Mouse (Mus musculus) ES-CJ7 (cell line): ENCODE measurements around the gene Entpd2.

Experiments used
- DNase-seq: peaks from one replicate; pipeline ENCODE4 v3.0.0; 2011; ENCODE audit warnings: low read depth, low spot score

Gene Entpd2

DNA sequence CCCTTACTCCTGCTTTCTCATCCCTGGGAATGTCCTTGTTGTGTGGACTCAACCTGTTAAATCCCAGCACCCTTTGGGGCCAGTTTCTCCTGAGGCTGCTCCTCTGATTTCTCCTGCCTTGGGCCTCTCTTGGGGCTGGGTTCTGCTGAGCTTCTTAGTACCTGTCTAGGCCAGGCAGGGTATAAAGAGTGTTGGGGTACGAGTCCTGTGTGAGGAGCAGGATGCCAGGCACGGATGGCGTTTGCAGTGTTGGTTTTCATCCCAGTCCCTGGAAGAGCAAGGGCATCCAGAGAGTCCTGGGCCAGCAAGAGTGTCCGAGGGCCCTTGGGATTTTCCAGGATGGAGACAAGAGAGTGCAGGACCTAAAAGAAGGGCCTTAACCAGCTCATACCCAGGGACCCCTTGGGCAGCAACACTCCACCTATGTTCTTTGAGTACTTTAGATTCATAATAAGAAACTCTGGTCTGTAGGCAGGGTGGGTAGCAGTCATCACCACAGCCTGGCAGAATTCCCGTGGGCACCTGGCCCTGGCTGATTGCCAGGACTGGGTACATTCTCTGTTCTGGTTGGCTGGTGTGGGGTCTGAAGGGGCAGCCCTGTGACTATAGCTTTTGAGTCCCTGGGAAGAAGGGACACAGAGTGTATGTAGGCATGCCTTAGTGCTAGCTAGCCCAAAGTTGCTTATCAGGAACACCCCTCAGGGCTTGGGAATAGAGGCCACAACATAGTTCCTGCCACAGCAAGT is 33.9 kb downstream of the Entpd2 start:
- DNase-seq, result no peak

DNA sequence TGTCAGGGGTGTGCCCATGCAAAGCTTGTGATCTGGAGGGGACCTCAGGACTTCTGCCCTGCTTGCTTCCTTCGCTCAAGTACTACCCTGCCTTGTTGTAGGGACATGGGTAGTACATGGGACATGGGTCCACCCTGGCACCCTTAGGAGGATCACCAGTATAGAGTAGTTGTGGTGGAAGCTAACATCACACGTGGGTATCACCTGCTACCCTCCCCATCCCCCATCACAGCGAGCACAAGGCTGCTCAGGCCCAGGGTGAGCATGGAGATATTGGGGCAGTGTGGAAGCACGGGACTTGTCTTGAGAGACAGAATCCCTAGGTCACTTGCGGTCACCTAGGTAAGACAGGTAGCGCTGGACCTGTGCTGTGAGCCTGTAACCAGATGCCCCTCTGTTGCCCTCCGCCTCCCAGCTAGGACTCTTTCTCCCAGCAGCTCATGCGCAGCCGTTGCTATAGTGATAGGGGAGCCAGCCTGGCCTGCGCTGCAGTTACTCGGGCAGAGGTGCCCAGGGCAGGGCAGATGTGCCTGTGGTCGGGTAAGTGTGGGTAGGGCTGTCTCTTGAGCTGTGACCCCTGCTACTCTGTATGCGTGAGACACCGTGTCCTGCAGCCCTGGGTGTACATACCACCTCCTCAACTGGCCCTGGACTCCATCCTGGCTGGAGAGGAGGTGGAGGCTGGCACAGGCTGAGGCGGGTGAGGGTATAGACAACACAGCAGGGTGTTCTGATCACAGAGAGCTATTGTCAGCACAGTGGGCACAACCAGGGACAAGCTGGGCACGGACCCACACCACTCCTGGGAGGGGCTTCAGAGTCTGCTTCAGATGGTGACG is 34.9 kb downstream of the Entpd2 start:
- no peak for DNase-seq

DNA sequence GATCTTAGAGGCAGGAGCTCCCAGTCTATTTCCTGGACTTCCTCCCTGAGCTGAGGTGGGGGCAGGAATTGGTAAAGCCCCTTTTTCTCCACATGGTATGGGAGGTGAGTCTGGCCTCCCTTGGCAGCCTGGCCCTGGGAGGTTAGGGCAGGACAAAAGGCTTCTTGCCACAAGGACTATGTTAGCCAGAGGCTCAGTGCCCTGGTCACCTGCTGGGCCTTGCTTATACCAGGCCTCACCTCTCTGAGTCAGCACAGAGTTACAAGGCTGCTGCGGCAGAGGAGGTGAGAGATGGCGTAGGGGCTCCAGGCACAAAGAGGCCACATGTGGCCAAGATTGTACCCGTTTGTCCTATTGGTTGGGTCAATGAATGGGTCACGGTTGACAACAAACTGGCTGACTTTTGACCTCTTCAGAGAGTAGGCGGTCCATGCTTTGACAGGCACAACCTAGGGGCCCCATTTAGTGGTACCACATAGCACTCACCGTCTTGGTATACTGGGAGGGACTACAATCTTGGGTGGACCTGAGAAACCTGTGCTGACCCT is 35.7 kb downstream of the Entpd2 start:
- no peak for DNase-seq

DNA sequence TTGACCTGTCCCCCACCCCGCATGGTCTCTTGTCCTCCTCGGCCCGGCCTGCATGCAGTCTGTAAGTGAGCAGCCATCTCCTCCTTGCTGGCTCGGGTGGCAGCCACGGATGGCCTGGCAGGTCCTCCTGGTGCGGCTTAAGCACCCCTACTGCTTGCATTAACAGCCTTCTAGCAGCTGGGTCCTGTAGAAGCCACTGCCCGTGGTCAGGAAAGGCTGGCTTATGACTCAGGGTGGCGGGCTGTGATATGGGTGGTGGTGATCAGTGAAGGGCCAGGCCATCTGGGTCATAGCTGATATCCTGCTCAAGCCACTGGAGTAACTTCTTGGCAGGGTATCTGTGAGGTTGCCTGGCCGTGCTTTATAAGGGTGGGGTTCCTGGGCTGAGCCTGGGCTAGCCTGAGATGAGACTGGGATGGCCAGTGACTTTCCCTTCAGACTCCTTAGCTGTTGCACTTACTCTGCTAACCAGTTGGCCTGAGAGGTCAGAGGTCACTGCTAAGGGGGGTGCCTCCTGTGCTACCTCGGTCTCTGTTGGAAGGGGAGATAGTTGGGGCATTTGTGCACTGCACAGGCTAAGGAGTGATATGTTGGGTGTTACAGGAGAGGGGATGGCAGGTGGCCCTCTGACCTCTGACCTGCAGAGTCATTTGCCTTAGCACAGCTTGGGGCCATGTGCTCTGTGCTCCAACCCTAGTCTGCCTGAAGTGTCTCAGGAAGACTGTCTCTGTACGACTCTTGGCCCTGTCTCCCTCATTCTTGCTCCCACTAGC is 36.8 kb downstream of the Entpd2 start:
- DNase-seq, result no peak

DNA sequence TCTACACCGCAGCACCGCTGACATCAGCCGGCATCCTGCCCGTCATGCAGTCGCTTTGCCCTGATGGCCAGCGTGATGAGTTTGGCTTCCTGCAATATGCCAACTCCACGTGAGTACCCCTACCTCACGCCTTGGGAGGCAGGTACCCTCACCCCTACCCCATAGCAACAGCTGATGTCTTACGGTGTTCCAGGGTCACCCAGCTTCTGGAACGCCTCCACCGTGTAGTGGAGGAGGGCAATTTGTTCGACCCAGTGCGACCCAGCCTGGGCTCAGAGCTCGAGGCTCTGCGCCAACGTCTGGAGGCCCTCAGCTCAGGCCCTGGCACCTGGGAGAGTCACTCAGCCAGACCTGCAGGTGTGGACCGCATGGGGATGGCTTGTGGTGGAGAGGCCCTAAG is 37.4 kb downstream of the Entpd2 start:
- DNase-seq, result no peak

DNA sequence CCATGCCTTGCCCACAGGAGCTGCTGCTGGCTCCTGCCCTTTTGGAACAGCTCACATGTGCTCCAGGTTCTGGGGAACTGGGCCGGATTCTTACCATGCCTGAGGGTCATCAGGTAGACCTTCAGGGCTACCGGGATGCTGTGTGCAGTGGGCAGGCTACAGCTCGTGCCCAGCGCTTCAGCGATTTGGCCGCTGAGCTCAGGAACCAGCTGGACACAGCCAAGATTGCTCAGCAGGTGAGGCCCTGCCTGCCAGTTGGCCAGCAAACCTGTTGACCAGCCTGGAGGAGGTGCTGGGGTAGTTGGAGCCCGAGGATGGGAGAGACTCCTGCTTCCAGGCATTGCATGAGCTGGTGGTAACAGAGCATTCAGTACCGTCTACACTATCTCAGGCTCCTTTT is 38.6 kb downstream of the Entpd2 start:
- no peak for DNase-seq

DNA sequence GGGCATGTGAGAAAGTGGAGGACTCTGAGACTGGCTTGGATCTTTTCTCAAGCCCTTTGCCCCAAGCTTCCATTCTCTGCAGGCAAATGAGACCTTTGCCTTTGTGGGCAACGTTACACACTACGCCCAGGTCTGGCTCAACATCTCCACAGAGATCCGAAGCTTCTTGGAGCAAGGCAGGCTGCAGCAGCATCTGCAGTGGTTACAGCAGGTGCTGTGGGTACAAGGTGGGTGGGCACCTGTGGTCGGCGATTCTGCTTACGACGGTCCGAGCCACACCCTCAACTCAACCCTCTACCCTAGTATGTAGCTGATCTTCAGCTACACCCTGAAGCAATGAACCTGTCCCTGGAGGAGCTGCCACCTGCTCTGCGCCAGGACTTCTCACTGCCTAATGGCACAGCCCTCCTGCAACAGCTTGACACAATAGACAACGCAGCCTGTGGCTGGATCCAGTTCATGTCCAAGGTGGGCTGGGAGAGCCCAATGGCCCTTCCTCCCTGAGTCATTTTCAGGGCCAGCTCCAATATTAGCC is 40.7 kb downstream of the Entpd2 start:
- DNase-seq, result no peak

DNA sequence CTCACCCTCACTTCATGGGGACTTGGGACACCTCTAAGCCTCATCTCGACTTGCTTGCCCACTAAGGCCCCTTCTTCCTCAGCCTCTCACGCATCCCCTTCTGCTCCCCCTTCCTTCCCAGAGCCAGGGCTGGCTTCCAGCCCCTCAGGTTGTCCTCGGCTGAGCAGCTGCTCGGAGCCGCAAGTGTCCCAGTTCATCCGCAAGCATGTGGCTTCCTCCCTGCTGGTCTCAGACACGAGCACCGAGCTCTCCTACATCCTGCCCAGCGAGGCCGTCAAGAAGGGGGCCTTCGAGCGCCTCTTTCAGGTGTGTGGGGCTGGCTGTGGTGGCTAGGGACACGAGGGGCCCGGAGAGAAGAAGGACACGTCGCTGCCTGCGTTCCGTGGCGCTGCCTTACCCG is 45.4 kb downstream of the Entpd2 start:
- DNase-seq, result no peak

DNA sequence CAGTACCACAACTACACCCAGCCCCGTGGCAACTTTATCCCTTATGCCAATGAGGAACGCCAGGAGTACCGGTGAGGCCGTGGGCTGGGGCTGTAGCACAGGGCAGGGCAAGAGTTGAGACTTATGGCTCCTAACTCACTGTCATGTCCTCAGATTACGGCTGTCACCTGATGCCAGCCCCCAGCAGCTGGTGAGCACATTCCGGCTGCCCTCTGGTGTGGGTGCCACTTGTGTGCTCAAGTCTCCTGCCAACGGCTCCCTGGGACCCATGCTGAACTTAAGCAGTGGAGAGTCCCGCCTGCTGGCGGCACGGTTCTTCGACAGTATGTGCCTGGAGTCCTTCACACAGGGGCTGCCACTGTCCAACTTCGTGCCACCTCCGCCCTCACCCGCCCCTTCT is 47.0 kb downstream of the Entpd2 start:
- no peak for DNase-seq
